In the genomic region with DNA sequence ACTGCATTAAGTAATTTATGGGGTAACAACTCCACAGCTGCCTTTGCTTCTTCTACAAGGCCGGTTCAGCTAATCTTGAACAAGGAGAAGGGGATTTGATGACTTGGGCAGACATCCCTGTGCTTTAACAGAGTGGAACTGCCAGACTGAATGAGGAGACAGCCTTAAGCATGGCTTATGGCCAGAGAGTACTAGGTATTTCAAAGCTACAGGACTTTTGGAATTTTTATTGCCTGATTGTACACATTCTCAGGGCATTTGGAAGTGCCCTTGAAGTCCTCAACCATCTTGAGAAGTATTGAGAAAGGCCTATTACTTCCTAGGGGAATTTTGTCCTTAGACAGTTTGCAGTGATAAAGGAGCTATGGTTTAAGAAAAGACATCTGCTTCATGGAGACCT, we compare ENCODE assay signal across 17 mouse cellular contexts.
"Had no signal": no experiment of that assay in that cellular context is flagged by ENCODE, and none has a peak within 500 bp of the region (broad histone marks: within the 10 kb centered on the region; RNA-seq: fewer than 3 reads in every experiment).

No protein-coding gene starts in this region.

- H3K9ac ChIP-seq: limb, embryonic 12.5 days; liver, embryonic 13.5 days; midbrain, embryonic 13.5 days; neural tube, embryonic 13.5 days had no signal

- H3K4me3 ChIP-seq: layer of hippocampus, adult 2 months; limb, embryonic 12.5 days; liver, embryonic 13.5 days; midbrain, embryonic 13.5 days; myocyte; neural tube, embryonic 13.5 days had no signal

- H3K9me3 ChIP-seq: limb, embryonic 12.5 days; liver, embryonic 13.5 days; midbrain, embryonic 13.5 days; neural tube, embryonic 13.5 days had no signal

- H3K27ac ChIP-seq: kidney, postnatal 0 days; layer of hippocampus, adult 2 months; limb, embryonic 12.5 days; liver, embryonic 13.5 days; macrophage; midbrain, embryonic 13.5 days; neural tube, embryonic 13.5 days; stomach, postnatal 0 days had no signal

- H3K4me2 ChIP-seq: limb, embryonic 12.5 days; liver, embryonic 13.5 days; midbrain, embryonic 13.5 days; neural tube, embryonic 13.5 days had no signal

- H3K27me3 ChIP-seq: limb, embryonic 12.5 days; liver, embryonic 13.5 days; midbrain, embryonic 13.5 days; neural tube, embryonic 13.5 days had no signal

- H3K36me3 ChIP-seq: limb, embryonic 12.5 days; liver, embryonic 13.5 days; midbrain, embryonic 13.5 days; neural tube, embryonic 13.5 days had no signal

- DNase-seq: kidney, adult 2 months; kidney, postnatal 25 days; layer of hippocampus, adult 9-11 months; liver, embryonic 13.5 days; retina, postnatal 1 day; thymus, adult 2 months; thymus, postnatal 25 days had no signal

- ATAC-seq: intestine, postnatal 0 days; midbrain, embryonic 13.5 days; midbrain, embryonic 16.5 days had no signal

- H3K4me1 ChIP-seq: liver, embryonic 13.5 days had no signal
